Mouse (Mus musculus): ENCODE data around the gene Gm9887.

Gene Gm9887

GRCm38 (mm10) chr12:69360655-69360996 lies 11.6 kb downstream of the Gm9887 start:
- peak; percentile 100 for TF ChIP-seq CTCF (conservative IDR thresholded peaks at IDR 0.05; ENCODE audit: low read length)
- TF ChIP-seq NANOG (IDR thresholded peaks at IDR 0.05; ENCODE audit: borderline replicate concordance, low read length), result no peak
- no peaks in the 10 kb centered on the region for H3K27me3 ChIP-seq (ENCODE audit: insufficient read depth, low read length)
- H3K9me3 ChIP-seq (ENCODE audit: low read length), result no peaks in the 10 kb centered on the region
- H3K36me3 ChIP-seq (ENCODE audit: insufficient read depth, low read length), result no peaks in the 10 kb centered on the region
- no peak overlapping the region; the same call in 1 of the 2 replicates for H3K4me3 ChIP-seq (replicated peaks; ENCODE audit: low read length)
- H3K4me1 ChIP-seq (replicated peaks; ENCODE audit: low read depth, low read length), result peaks cover 39% of the 10 kb centered on the region

GRCm38 (mm10) chr12:69357300-69357646 lies 15.0 kb downstream of the Gm9887 start:
- peaks cover 29% of the 10 kb centered on the region for H3K36me3 ChIP-seq (ENCODE audit: insufficient read depth, low read length)
- no peak for TF ChIP-seq CTCF (conservative IDR thresholded peaks at IDR 0.05; ENCODE audit: low read length)
- TF ChIP-seq POU5F1 (IDR thresholded peaks at IDR 0.05; ENCODE audit: borderline replicate concordance, low read length), result no peak
- no peak for TF ChIP-seq NANOG (IDR thresholded peaks at IDR 0.05; ENCODE audit: borderline replicate concordance, low read length)
- peak overlapping the region; percentile 90 for H3K4me3 ChIP-seq (replicated peaks; ENCODE audit: low read length)
- peaks cover 18% of the 10 kb centered on the region for H3K4me1 ChIP-seq (replicated peaks; ENCODE audit: low read depth, low read length)
- H3K27me3 ChIP-seq (ENCODE audit: insufficient read depth, low read length), result no peaks in the 10 kb centered on the region
- no peaks in the 10 kb centered on the region for H3K9me3 ChIP-seq (ENCODE audit: low read length)

GRCm38 (mm10) chr12:69356546-69357299 lies 15.5 kb downstream of the Gm9887 start, which contains the start of gene Nemf:
TSS of gene Nemf (minus strand) at chr12:69357165.
- Histone ChIP-seq H3K4me3 (replicated peaks; ENCODE audit: low read length) (peak within 1 kb of the TSS; percentile 90), H3K9me3 (ENCODE audit: low read length) (no peaks in the 10 kb centered on the region), H3K4me1 (replicated peaks; ENCODE audit: low read depth, low read length) (peaks cover 13% of the 10 kb centered on the region), H3K36me3 (ENCODE audit: insufficient read depth, low read length) (peaks cover 34% of the 10 kb centered on the region), H3K27me3 (ENCODE audit: insufficient read depth, low read length) (no peaks in the 10 kb centered on the region)
- TF ChIP-seq POU5F1 (IDR thresholded peaks at IDR 0.05; ENCODE audit: borderline replicate concordance, low read length), result no peak
- TF ChIP-seq NANOG (IDR thresholded peaks at IDR 0.05; ENCODE audit: borderline replicate concordance, low read length), result no peak
- no peak for TF ChIP-seq CTCF (conservative IDR thresholded peaks at IDR 0.05; ENCODE audit: low read length)

GRCm38 (mm10) chr12:69351685-69352084 lies 20.6 kb downstream of the Gm9887 start:
- Histone ChIP-seq H3K9me3 (ENCODE audit: low read length) (no peaks in the 10 kb centered on the region), H3K36me3 (ENCODE audit: insufficient read depth, low read length) (peaks cover 76% of the 10 kb centered on the region), H3K4me3 (replicated peaks; ENCODE audit: low read length) (no peak overlapping the region), H3K27me3 (ENCODE audit: insufficient read depth, low read length) (no peaks in the 10 kb centered on the region), H3K4me1 (replicated peaks; ENCODE audit: low read depth, low read length) (0 out of 2 replicates have a peak, but pooled peaks cover 6% of the 10 kb centered on the region)
- TF ChIP-seq POU5F1 (IDR thresholded peaks at IDR 0.05; ENCODE audit: borderline replicate concordance, low read length) (no peak), CTCF (conservative IDR thresholded peaks at IDR 0.05; ENCODE audit: low read length) (0 out of 2 replicates have a peak, but pooled peaks have one; percentile 4)

DNA sequence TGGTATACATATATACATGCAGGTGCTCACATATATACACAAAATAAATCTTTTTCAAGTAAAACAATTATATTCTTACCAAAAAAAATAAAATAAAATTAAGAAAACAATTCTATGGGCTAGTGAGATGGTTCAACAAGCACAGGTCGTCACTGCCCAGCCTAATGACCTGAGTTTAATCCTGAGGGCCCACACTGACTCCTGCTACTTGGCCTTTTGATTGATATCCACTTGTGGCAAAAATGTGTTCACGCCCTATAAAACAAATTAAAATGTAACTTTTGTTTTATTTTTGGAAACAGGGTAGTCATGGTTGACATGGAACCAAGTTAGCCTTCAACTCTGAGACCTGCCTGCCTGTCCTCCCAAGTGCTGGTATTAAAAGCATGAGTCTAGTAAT lies 22.3 kb downstream of the Gm9887 start:
- H3K9me3 ChIP-seq (ENCODE audit: low read length), result no peaks in the 10 kb centered on the region
- H3K4me1 ChIP-seq (replicated peaks; ENCODE audit: low read depth, low read length), result no peaks in the 10 kb centered on the region
- H3K36me3 ChIP-seq (ENCODE audit: insufficient read depth, low read length), result peaks cover 84% of the 10 kb centered on the region
- no peak overlapping the region for H3K4me3 ChIP-seq (replicated peaks; ENCODE audit: low read length)
- no peak for TF ChIP-seq NANOG (IDR thresholded peaks at IDR 0.05; ENCODE audit: borderline replicate concordance, low read length)
- no peak for TF ChIP-seq POU5F1 (IDR thresholded peaks at IDR 0.05; ENCODE audit: borderline replicate concordance, low read length)
- TF ChIP-seq CTCF (conservative IDR thresholded peaks at IDR 0.05; ENCODE audit: low read length), result no peak
- H3K27me3 ChIP-seq (ENCODE audit: insufficient read depth, low read length), result no peaks in the 10 kb centered on the region

GRCm38 (mm10) chr12:69333547-69333946 lies 38.7 kb downstream of the Gm9887 start:
- Histone ChIP-seq H3K9me3 (ENCODE audit: low read length) (no peaks in the 10 kb centered on the region), H3K4me1 (replicated peaks; ENCODE audit: low read depth, low read length) (no peaks in the 10 kb centered on the region), H3K27me3 (ENCODE audit: insufficient read depth, low read length) (no peaks in the 10 kb centered on the region), H3K36me3 (ENCODE audit: insufficient read depth, low read length) (peaks cover 89% of the 10 kb centered on the region), H3K4me3 (replicated peaks; ENCODE audit: low read length) (no peak overlapping the region)
- TF ChIP-seq NANOG (IDR thresholded peaks at IDR 0.05; ENCODE audit: borderline replicate concordance, low read length), result no peak
- TF ChIP-seq CTCF (conservative IDR thresholded peaks at IDR 0.05; ENCODE audit: low read length), result peak; percentile 80

DNA sequence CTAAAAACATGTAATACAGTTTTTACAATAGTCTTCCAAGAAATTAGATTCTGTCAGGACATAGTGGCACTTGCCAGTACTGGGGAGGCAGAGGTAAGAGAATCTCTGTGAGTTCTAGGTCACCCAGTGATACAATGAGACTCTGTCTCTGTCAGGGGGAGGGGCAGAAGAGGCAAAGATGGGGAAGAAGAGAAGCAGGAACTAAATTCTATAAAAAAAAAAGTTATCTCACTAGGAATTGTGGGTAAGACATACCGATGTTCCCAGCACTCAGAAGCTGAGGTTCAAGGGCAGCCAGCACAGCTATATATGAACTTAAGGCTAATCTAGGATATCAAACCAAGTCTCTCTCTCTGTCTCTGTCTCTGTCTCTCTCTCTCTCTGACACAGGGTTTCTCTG lies 40.1 kb downstream of the Gm9887 start:
- Histone ChIP-seq H3K27me3 (ENCODE audit: insufficient read depth, low read length) (no peaks in the 10 kb centered on the region), H3K36me3 (ENCODE audit: insufficient read depth, low read length) (peaks cover 87% of the 10 kb centered on the region), H3K4me1 (replicated peaks; ENCODE audit: low read depth, low read length) (no peaks in the 10 kb centered on the region), H3K9me3 (ENCODE audit: low read length) (no peaks in the 10 kb centered on the region), H3K4me3 (replicated peaks; ENCODE audit: low read length) (no peak overlapping the region)
- TF ChIP-seq NANOG (IDR thresholded peaks at IDR 0.05; ENCODE audit: borderline replicate concordance, low read length) (no peak), CTCF (conservative IDR thresholded peaks at IDR 0.05; ENCODE audit: low read length) (no peak), POU5F1 (IDR thresholded peaks at IDR 0.05; ENCODE audit: borderline replicate concordance, low read length) (no peak)

- TF ChIP-seq NANOG (IDR thresholded peaks at IDR 0.05; ENCODE audit: borderline replicate concordance, low read length) (no peak), CTCF (conservative IDR thresholded peaks at IDR 0.05; ENCODE audit: low read length) (no peak), POU5F1 (IDR thresholded peaks at IDR 0.05; ENCODE audit: borderline replicate concordance, low read length) (no peak)
- H3K36me3 ChIP-seq (ENCODE audit: insufficient read depth, low read length), result peaks cover 84% of the 10 kb centered on the region
- no peaks in the 10 kb centered on the region for H3K9me3 ChIP-seq (ENCODE audit: low read length)
- H3K27me3 ChIP-seq (ENCODE audit: insufficient read depth, low read length), result no peaks in the 10 kb centered on the region
- no peak overlapping the region for H3K4me3 ChIP-seq (replicated peaks; ENCODE audit: low read length)
- H3K4me1 ChIP-seq (replicated peaks; ENCODE audit: low read depth, low read length), result no peaks in the 10 kb centered on the region
Measured at GRCm38 (mm10) chr12:69331187-69331586, 41.1 kb downstream of the Gm9887 start.

All from E14TG2a.4 (cell line).